Mouse (Mus musculus): ENCODE measurements around the gene Onecut1.
A peak's percentile ranks its signal among the peaks of the same experiment; 100 is the strongest.

Onecut1 gene

GRCm38 (mm10) chr9:74860461-74860860 is 1.3 kb upstream of the Onecut1 start:
- DNase-seq (ENCODE audit: low spot score in 2 of 2): no peak

DNA sequence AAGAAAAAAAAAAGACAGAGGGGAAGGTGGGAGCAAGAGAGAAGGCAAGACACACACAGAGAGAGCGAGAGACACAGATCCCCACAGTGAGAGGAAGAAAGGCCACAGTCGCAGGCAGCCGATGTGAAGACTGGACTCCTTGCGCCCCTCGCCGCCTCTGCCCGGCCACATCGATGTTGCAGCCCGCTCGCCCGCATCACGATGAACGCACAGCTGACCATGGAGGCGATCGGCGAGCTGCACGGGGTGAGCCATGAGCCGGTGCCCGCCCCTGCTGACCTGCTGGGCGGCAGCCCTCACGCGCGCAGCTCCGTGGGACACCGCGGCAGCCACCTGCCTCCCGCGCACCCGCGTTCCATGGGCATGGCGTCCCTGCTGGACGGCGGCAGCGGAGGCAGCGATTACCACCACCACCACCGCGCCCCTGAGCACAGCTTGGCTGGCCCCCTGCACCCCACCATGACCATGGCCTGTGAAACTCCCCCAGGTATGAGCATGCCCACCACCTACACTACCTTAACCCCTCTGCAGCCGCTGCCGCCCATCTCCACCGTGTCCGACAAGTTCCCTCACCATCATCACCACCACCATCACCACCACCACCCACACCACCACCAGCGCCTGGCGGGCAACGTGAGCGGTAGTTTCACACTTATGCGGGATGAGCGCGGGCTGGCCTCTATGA is 517 bp downstream of the Onecut1 start:
- DNase-seq (ENCODE audit: low spot score in 2 of 2): no peak

- DNase-seq (ENCODE audit: low spot score in 2 of 2): no peak
Measured at GRCm38 (mm10) chr9:74862783-74863654, 1.3 kb downstream of the Onecut1 start.

DNA sequence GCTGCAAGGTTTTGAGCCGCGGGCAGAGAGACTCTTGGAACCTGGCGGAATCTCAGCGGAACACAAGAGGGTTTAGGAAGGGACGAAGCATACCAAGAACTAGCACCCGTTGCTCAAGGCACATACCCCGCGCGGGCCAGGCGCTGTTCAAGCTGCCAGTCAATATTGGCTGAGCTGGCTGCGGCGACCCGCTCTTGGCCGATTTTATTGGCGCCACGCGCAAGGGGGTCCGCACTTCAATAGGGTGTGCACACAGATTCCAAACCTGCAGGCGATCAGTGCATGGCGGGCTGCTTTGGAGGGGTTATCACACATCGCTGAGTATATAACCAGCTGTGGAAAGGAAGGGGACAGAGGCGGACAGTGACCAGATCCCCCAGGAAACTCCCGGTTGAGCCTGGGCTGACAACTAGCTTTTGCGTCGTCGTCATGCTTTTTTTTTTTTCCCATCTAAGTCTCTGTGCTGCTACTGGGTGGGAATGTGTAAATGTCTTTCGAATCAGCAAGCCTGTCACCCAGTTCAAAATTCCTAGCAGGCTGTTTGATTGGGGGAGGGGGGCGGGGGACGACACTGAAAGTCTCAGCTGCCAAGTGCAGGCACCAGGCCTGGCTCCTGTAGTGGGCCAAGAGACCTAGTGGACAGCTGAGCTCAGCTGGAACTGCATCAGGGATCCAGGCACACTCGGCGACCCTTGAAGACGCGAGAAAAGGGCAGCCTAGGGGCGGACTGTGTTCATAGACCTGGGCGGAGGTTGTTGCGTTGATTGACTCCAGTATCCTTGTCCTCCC is 2.1 kb downstream of the Onecut1 start:
- DNase-seq (ENCODE audit: low spot score in 2 of 2): no peak

- DNase-seq (ENCODE audit: low spot score in 2 of 2): no peak
Measured at GRCm38 (mm10) chr9:74864471-74864870, 2.8 kb downstream of the Onecut1 start.

GRCm38 (mm10) chr9:74866596-74867313 is 5.0 kb downstream of the Onecut1 start:
- no peak for DNase-seq (ENCODE audit: low spot score in 2 of 2)

GRCm38 (mm10) chr9:74867641-74868205 is 6.0 kb downstream of the Onecut1 start:
- DNase-seq (ENCODE audit: low spot score in 2 of 2): peak in 1 of 2 experiments; percentile 45

DNA sequence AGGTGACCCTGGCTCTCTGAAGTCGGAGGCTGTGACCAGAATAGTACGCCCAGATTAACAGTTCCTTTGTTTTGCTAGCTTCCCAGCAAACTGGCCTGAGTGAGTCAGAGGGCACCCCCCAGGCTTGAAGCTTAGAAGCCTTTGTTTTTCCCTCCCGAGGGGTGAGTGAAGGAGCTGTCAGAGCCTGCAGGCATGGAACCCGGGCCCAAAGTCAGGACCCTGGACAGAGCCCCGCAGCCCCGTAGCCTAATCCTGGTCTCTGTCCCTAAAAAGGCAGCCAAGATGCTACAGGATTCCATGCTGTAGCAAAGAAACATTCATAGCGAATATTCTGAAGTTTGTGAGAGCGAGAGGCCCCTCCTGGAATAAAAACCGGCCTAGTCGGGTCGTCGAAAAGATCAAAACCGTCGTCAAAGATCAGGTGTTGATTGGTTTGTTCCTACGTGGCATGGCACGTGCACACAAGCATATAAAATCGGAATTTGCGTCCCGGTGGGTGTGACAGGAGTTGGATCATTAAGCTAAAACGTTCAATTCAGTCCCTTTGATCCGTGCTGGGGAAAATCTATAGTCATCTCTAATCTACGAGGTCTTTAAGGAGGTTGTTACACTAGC is 6.7 kb downstream of the Onecut1 start:
- DNase-seq (ENCODE audit: low spot score in 2 of 2): no peak

DNA sequence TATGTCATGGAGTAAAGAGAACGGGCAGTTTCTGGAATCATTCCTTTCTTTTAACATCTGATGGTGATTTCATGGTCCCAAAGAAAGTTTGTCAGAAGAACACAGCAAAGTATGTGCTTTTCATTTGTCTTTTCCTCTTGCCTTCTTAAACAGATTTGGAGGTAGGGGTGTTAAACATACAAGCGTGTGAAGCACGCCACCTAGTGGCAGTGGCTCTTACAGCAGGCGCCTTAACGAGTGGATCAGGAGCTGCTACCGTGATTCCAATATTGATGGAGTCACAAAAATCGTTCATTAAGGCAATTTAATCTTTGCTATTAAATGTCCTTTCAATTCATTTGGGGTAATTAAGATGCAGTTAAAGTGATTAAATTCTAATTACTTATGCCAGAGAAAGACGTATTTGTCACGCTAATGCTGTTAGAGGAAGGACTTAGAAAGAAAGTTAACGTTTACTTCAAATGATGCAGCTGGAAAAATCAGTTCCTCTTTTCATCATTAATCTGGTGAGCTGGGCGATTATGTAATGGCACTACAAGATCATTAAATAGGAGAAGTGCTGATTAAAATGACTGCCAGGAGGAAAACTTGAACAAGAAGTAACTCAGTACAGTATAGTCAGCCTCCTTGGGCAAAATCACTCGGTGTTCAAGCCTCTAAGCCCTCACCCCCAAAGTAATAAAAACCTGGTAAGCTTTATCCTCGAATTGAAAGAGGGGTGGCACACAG is 9.4 kb downstream of the Onecut1 start:
- peak; percentile 43 to 75 for DNase-seq (ENCODE audit: low spot score in 2 of 2)

DNA sequence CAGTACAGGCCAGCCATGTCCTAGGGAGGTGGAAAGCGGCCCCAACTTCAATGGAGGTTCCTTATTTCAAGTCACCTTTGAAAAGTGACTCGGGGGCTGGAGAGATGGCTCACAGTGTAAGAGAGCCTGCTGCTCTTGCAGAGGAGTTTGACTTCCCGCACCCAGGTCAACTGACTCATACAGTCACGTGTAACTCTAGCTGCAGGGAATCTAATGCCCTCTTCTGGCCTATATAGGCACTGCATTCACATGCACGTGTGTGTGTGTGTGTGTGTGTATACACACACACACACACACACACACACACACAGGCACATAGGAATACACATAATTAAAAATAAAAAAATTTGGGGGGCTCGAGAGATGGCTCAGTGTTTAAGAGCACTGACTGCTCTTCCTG is 14.6 kb downstream of the Onecut1 start:
- no peak for DNase-seq (ENCODE audit: low spot score in 2 of 2)

GRCm38 (mm10) chr9:74877709-74878108 is 16.0 kb downstream of the Onecut1 start:
- DNase-seq (ENCODE audit: low spot score in 2 of 2): no peak

GRCm38 (mm10) chr9:74887866-74888265 is 26.1 kb downstream of the Onecut1 start:
- DNase-seq (ENCODE audit: low spot score in 2 of 2): no peak

- no peak for DNase-seq (ENCODE audit: low spot score in 2 of 2)
Measured at GRCm38 (mm10) chr9:74896742-74897141, 35.0 kb downstream of the Onecut1 start.

DNA sequence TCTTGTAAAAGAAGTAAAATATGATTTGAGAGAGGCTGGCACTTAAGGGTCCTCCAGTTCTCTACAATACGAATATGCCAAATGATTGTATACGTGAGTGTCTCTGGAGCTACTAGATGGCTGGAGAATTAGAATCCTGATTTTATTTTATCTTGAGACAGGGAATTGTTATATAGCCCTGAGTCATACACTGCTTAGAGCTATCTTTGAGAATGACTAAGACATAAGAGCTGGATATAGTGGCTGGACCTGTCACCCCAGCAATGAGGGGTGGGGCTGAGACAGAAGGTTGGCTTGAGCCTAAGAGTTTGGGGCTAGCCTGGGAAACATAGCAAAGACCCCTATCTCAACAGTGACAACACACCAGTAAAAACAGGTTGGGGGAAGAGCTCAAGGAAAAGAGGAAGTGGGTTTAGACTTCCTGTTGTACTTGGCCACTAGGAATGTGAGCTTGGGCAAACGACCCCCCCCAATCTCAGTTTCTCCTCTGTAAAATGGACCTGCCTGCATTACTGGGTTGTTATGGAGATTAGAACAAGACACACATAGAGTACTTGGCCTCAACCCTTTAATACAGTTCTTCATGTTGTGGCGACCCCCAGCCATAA is 35.8 kb downstream of the Onecut1 start:
- DNase-seq (ENCODE audit: low spot score in 2 of 2): no peak

DNA sequence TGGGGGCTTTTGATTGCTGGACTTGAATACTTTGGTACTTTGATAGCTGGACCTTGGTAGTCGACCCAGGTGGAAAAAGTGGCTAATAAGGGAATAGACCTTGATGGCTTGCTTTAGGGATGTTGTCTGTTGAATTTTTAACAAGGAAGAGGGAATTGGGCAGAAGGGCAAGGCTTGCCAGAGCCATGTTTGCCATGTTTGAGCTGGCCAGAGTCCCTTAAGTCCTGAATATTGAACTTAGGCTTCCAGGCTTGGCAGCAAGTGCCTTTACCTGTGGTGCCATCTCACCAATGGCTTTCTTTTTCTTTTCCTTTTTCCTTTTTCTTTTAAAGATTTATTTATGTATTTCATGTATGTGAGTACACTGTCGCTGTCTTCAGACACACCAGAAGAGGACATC is 38.4 kb downstream of the Onecut1 start:
- no peak for DNase-seq (ENCODE audit: low spot score in 2 of 2)

DNA sequence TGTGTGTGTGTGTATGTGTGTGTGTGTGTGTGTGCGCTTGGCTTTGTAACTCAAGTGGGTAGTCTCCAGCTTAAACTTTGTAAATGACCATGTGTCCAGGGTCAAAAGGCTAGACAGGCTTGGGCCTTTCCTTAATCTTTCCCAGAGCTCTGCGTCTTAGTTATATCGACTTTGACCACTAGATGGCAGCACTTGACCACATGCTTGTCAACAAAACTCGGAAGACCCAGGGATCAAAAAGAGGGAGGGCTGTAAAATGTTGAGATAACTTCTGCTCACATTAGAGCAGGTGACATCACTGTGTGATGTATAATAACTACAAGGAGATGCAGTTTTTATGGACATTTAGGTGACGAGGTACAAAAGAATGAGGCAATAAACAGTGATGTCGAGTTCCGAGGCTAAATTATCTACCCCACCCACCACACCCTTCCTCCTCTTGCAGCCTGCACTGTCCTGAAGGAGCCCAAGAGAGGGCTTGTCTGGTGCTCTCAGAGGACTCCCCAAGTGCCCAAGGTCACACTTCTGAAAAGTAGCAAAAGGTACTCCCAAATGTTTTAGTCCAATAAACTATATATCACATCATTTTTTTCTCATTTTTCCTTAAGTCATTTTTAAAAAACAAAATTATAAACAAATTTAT is 43.3 kb downstream of the Onecut1 start:
- DNase-seq (ENCODE audit: low spot score in 2 of 2): peak; percentile 15 to 60

- DNase-seq (ENCODE audit: low spot score in 2 of 2): no peak
Measured at GRCm38 (mm10) chr9:74906951-74907350, 45.2 kb downstream of the Onecut1 start.

DNA sequence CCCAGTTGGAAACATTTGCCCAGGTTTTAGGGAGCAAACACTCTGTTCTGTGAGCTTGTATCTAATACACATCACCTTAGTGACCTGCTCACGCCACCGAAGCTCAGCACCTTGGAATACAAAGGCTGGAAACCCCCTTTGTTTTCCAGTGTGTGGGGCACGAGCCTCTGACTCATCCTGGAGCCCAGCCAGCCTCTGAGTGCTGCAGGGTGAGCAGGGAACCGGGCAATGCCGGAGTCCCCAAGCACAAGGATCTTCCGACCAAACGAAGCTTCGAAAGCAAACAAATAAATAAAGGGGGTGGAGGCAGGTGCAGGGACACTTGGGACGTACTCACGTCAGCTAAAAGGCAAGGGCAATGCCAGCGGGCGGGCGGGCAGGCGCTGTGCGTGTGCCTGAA is 47.5 kb downstream of the Onecut1 start:
- no peak for DNase-seq (ENCODE audit: low spot score in 2 of 2)

GRCm38 (mm10) chr9:74910226-74910759 is 48.6 kb downstream of the Onecut1 start:
- DNase-seq (ENCODE audit: low spot score in 2 of 2): no peak
